Mouse (Mus musculus) forebrain, embryonic 14.5 days (tissue): ENCODE measurements at regions not wholly inside any gene's neighbourhood (a gene's known extent, or its start where the extent isn't known, plus 50 kb on each side); places are given as distances from the start of the nearest gene placed in this dataset.

Experiments used
- ATAC-seq: fragments of 200-750 bp; cut with Nextera tagmentation; 2 replicates; pipeline ENCODE4 v1.8.0; 2017; ENCODE audit warnings: mild to moderate bottlenecking, moderate library complexity
- DNase-seq: peaks from one replicate; pipeline ENCODE4 v3.0.0-alpha.2; 2015; ENCODE audit warnings: low spot score
- H3K27ac ChIP-seq: fragments of 300-500 bp; sonication (generic); 2 replicates; pipeline ENCODE4 v1.5.1; 2014; ENCODE audit warnings: low read depth, mild to moderate bottlenecking, control low read depth, low read length, moderate library complexity
- H3K27me3 ChIP-seq: fragments of 300-500 bp; sonication (generic); replicated peaks from 2 replicates; pipeline ENCODE4 v1.6.1; 2014; ENCODE audit warnings: low read length, control low read depth, mixed read lengths; ENCODE audit not compliant: control insufficient read depth, insufficient read depth
- H3K36me3 ChIP-seq: fragments of 300-500 bp; sonication (generic); 2 replicates; pipeline ENCODE4 v1.6.1; 2014; ENCODE audit warnings: low read length, control low read depth; ENCODE audit not compliant: control insufficient read depth, insufficient read depth
- H3K4me1 ChIP-seq: fragments of 300-500 bp; sonication (generic); 2 replicates; pipeline ENCODE4 v1.6.1; 2014; ENCODE audit warnings: antibody characterized with exemption, low read length, control low read depth; ENCODE audit not compliant: control insufficient read depth, insufficient read depth
- H3K4me2 ChIP-seq: fragments of 300-500 bp; sonication (generic); 2 replicates; pipeline ENCODE4 v1.6.1; 2014; ENCODE audit warnings: mild to moderate bottlenecking, control low read depth, low read length
- H3K4me3 ChIP-seq: fragments of 300-500 bp; sonication (generic); 2 replicates; pipeline ENCODE4 v1.5.1; 2014; ENCODE audit warnings: low read depth, low read length, control low read depth
- H3K9ac ChIP-seq: fragments of 300-500 bp; sonication (generic); 2 replicates; pipeline ENCODE4 v1.6.1; 2014; ENCODE audit warnings: mild to moderate bottlenecking, low read length, control low read depth, moderate library complexity
- H3K9me3 ChIP-seq: fragments of 300-500 bp; sonication (generic); replicated peaks from 2 replicates; pipeline ENCODE4 v1.6.1; 2016; ENCODE audit warnings: low read length, control low read depth, mixed read lengths; ENCODE audit not compliant: control insufficient read depth
- WGBS: fragments of 180-500 bp; shearing (Covaris S2); extraction: QIAGEN DNeasy Blood & Tissue Kit; methylation state at CpG from one replicate; pipeline ENCODE4 v1.1.7; 2014; 5-methylcytosine and 5-hydroxymethylcytosine counted together

GRCm38 (mm10) chr3:21965556-21965955, 110.9 kb upstream of the Tbl1xr1 start:
- no peak for DNase-seq
- no peak overlapping the region for H3K4me3 ChIP-seq
- 92% methylated on average over 1 of the region's 1 CpGs for WGBS
- no peaks in the 10 kb centered on the region for H3K4me1 ChIP-seq
- H3K27ac ChIP-seq = no peak overlapping the region
- no peaks in the 10 kb centered on the region for H3K36me3 ChIP-seq
- H3K9me3 ChIP-seq = no peaks in the 10 kb centered on the region
- no peak overlapping the region for H3K4me2 ChIP-seq
- no peak for ATAC-seq
- H3K9ac ChIP-seq = no peak overlapping the region
- no peaks in the 10 kb centered on the region for H3K27me3 ChIP-seq

- Histone ChIP-seq H3K9ac (no peak overlapping the region), H3K4me1 (no peaks in the 10 kb centered on the region), H3K27ac (no peak overlapping the region), H3K4me3 (no peak overlapping the region), H3K27me3 (no peaks in the 10 kb centered on the region), H3K4me2 (no peak overlapping the region), H3K36me3 (no peaks in the 10 kb centered on the region), H3K9me3 (no peaks in the 10 kb centered on the region)
- 96% methylated on average over 1 of the region's 1 CpGs for WGBS
- DNase-seq = no peak
- ATAC-seq = no peak
Observed at GRCm38 (mm10) chr3:21971731-21972130, 104.7 kb upstream of the Tbl1xr1 start.

GRCm38 (mm10) chr3:21973153-21973552, 103.3 kb upstream of the Tbl1xr1 start:
- Histone ChIP-seq H3K36me3 (no peaks in the 10 kb centered on the region), H3K4me1 (no peaks in the 10 kb centered on the region), H3K27me3 (no peaks in the 10 kb centered on the region), H3K27ac (no peak overlapping the region), H3K9me3 (no peaks in the 10 kb centered on the region), H3K4me3 (no peak overlapping the region), H3K4me2 (no peak overlapping the region), H3K9ac (no peak overlapping the region)
- DNase-seq (no peak), ATAC-seq (no peak)
- WGBS = 96% methylated on average over 1 of the region's 1 CpGs

GRCm38 (mm10) chr3:21973681-21974080, 102.8 kb upstream of the Tbl1xr1 start:
- no peaks in the 10 kb centered on the region for H3K9me3 ChIP-seq
- no peak overlapping the region for H3K27ac ChIP-seq
- H3K4me2 ChIP-seq = no peak overlapping the region
- no peaks in the 10 kb centered on the region for H3K4me1 ChIP-seq
- H3K4me3 ChIP-seq = no peak overlapping the region
- WGBS = 87% methylated on average over 7 of the region's 7 CpGs
- H3K27me3 ChIP-seq = no peaks in the 10 kb centered on the region
- no peak overlapping the region for H3K9ac ChIP-seq
- DNase-seq (no peak), ATAC-seq (no peak)
- H3K36me3 ChIP-seq = no peaks in the 10 kb centered on the region

GRCm38 (mm10) chr3:21974766-21975165, 101.7 kb upstream of the Tbl1xr1 start:
- WGBS = 86% methylated on average over 2 of the region's 2 CpGs
- Histone ChIP-seq H3K4me2 (no peak overlapping the region), H3K9ac (no peak overlapping the region), H3K9me3 (no peaks in the 10 kb centered on the region), H3K36me3 (no peaks in the 10 kb centered on the region), H3K4me3 (no peak overlapping the region), H3K27ac (no peak overlapping the region), H3K4me1 (no peaks in the 10 kb centered on the region), H3K27me3 (no peaks in the 10 kb centered on the region)
- ATAC-seq (no peak), DNase-seq (no peak)

- no peaks in the 10 kb centered on the region for H3K9me3 ChIP-seq
- no peak overlapping the region for H3K27ac ChIP-seq
- no peak overlapping the region for H3K9ac ChIP-seq
- H3K27me3 ChIP-seq = no peaks in the 10 kb centered on the region
- no peak overlapping the region for H3K4me3 ChIP-seq
- no peaks in the 10 kb centered on the region for H3K4me1 ChIP-seq
- DNase-seq (no peak), ATAC-seq (no peak)
- H3K36me3 ChIP-seq = no peaks in the 10 kb centered on the region
- WGBS = 87% methylated on average over 1 of the region's 1 CpGs
- no peak overlapping the region for H3K4me2 ChIP-seq
Observed at GRCm38 (mm10) chr3:21977775-21978174, 98.7 kb upstream of the Tbl1xr1 start.

- H3K4me2 ChIP-seq = no peak overlapping the region
- 92% methylated on average over 8 of the region's 8 CpGs for WGBS
- ATAC-seq = no peak
Observed at GRCm38 (mm10) chr3:21982991-21983390, 93.5 kb upstream of the Tbl1xr1 start.

GRCm38 (mm10) chr3:21983993-21984725, 92.3 kb upstream of the Tbl1xr1 start:
- no peak overlapping the region for H3K27ac ChIP-seq
- 33% methylated on average over 2 of the region's 2 CpGs for WGBS

More at GRCm38 (mm10) chr3:21982991-21983390, 93.5 kb upstream of the Tbl1xr1 start:
- Histone ChIP-seq H3K4me3 (no peak overlapping the region), H3K9ac (no peak overlapping the region), H3K27ac (no peak overlapping the region), H3K4me1 (no peaks in the 10 kb centered on the region), H3K9me3 (no peaks in the 10 kb centered on the region), H3K27me3 (no peaks in the 10 kb centered on the region), H3K36me3 (no peaks in the 10 kb centered on the region)
- no peak for DNase-seq

GRCm38 (mm10) chr3:21984807-21985206, 91.6 kb upstream of the Tbl1xr1 start:
- H3K4me3 ChIP-seq = no peak overlapping the region
- no peak for ATAC-seq
- H3K9ac ChIP-seq = no peak overlapping the region
- H3K36me3 ChIP-seq = no peaks in the 10 kb centered on the region
- H3K27ac ChIP-seq = no peak overlapping the region
- no peak overlapping the region for H3K4me2 ChIP-seq
- no peaks in the 10 kb centered on the region for H3K27me3 ChIP-seq
- no peak for DNase-seq
- WGBS = 57% methylated on average over 2 of the region's 2 CpGs
- H3K9me3 ChIP-seq = no peaks in the 10 kb centered on the region
- H3K4me1 ChIP-seq = no peaks in the 10 kb centered on the region

More at GRCm38 (mm10) chr3:21983993-21984725, 92.3 kb upstream of the Tbl1xr1 start:
- Histone ChIP-seq H3K36me3 (no peaks in the 10 kb centered on the region), H3K4me2 (no peak overlapping the region), H3K27me3 (no peaks in the 10 kb centered on the region), H3K4me3 (no peak overlapping the region), H3K9me3 (no peaks in the 10 kb centered on the region), H3K9ac (no peak overlapping the region), H3K4me1 (no peaks in the 10 kb centered on the region)
- DNase-seq = no peak
- ATAC-seq = no peak
